Mouse (Mus musculus): ENCODE data around the gene Plcb4.

DNA sequence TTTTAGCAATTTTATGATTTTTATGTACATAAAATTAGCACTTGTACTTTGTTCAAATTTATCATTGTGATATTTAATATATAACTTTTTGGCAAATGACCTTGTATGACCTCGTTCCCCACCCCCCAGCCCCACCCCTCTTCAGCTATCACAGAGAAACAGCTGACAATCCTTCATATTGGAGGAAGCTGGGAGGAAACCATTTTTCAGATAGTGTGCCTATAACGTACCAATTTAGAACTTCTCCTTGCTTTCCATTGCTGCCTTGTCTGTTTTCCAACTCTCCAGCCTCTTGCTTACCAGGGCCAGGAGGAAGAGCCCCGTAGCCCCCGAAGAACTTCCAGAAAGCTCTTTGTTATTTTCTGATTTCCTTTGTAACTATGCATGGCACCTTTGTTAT is 73.8 kb downstream of the Plcb4 start:
- no peak for TF ChIP-seq CTCF (IDR thresholded peaks at IDR 0.05; ENCODE audit: extremely low read depth, insufficient read depth, low read length)
- TF ChIP-seq POLR2A (IDR thresholded peaks at IDR 0.05; ENCODE audit: extremely low read depth, insufficient read depth, low read length), result no peak
